Mouse (Mus musculus) liver, embryonic 11.5 days (tissue): ENCODE measurements at regions not wholly inside any gene's neighbourhood (a gene's known extent, or its start where the extent isn't known, plus 50 kb on each side); places are given as distances from the start of the nearest gene placed in this dataset.

Source experiments
- ATAC-seq: fragments of 200-750 bp; cut with Nextera tagmentation; replicated peaks from 2 replicates; pipeline ENCODE4 v1.8.0; 2017; ENCODE audit warnings: moderate number of reproducible peaks, mild to moderate bottlenecking, moderate TSS enrichment, moderate library complexity; ENCODE audit not compliant: low FRiP score
- DNase-seq: peaks from one replicate; pipeline ENCODE4 v3.0.0-alpha.2; 2017; ENCODE audit warnings: low spot score
- H3K27ac ChIP-seq: fragments of 300-500 bp; sonication (generic); 2 replicates; pipeline ENCODE4 v1.5.1; 2014; ENCODE audit warnings: mild to moderate bottlenecking, low read depth, low read length, control low read depth
- H3K27me3 ChIP-seq: fragments of 300-500 bp; sonication (generic); replicated peaks from 2 replicates; pipeline ENCODE4 v1.6.1; 2014; ENCODE audit warnings: low read length, mixed read lengths; ENCODE audit not compliant: control insufficient read depth, insufficient read depth
- H3K36me3 ChIP-seq: fragments of 300-500 bp; sonication (generic); 2 replicates; pipeline ENCODE4 v1.6.1; 2014; ENCODE audit warnings: mild to moderate bottlenecking, low read length, moderate library complexity, mixed read lengths; ENCODE audit not compliant: control insufficient read depth, insufficient read depth
- H3K4me1 ChIP-seq: fragments of 300-500 bp; sonication (generic); replicated peaks from 2 replicates; pipeline ENCODE4 v1.6.1; 2014; ENCODE audit warnings: low read length, mixed read lengths; ENCODE audit not compliant: control insufficient read depth, insufficient read depth
- H3K4me2 ChIP-seq: fragments of 300-500 bp; sonication (generic); 2 replicates; pipeline ENCODE4 v1.6.1; 2014; ENCODE audit warnings: mild to moderate bottlenecking, control low read depth, moderate library complexity
- H3K4me3 ChIP-seq: fragments of 300-500 bp; sonication (generic); 2 replicates; pipeline ENCODE4 v1.5.1; 2014; ENCODE audit warnings: low read depth, low read length, control low read depth
- H3K9ac ChIP-seq: fragments of 300-500 bp; sonication (generic); 2 replicates; pipeline ENCODE4 v1.6.1; 2014; ENCODE audit warnings: low read depth, low read length, control low read depth
- H3K9me3 ChIP-seq: fragments of 300-500 bp; sonication (generic); 2 replicates; pipeline ENCODE4 v1.6.1; 2016; ENCODE audit warnings: low read length, inconsistent platforms, mixed read lengths; ENCODE audit not compliant: control insufficient read depth
- WGBS: fragments of 180-500 bp; shearing (Covaris S2); extraction: QIAGEN DNeasy Blood & Tissue Kit; methylation state at CpG from one replicate; pipeline ENCODE4 v1.1.7; 2014; 5-methylcytosine and 5-hydroxymethylcytosine counted together

DNA sequence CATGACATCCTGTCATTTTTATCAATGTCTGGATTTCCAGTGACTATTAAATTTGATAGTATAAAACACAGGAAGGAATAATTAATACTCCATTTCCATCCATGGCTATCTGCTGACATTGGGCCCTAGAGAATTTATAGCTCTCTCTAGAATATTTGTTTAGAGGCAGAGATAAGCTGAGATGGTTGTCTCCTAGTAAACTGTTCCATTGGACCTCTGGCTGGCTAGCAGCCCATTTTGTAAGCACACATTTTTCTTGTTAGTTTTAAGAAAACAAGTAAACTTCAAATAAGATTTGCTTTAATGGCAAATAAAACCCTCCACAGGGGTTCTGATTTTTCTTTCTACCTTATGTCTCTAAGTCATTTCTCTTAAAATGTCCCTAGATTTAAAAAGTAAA lies 288.9 kb downstream of the C1d start:
- Histone ChIP-seq H3K4me3 (no peak overlapping the region), H3K27me3 (no peaks in the 10 kb centered on the region), H3K27ac (no peak overlapping the region), H3K4me2 (no peak overlapping the region), H3K9me3 (0 out of 2 replicates have a peak, but pooled peaks cover 4% of the 10 kb centered on the region), H3K36me3 (no peaks in the 10 kb centered on the region), H3K4me1 (no peaks in the 10 kb centered on the region), H3K9ac (no peak overlapping the region)
- ATAC-seq (no peak), DNase-seq (no peak)

DNA sequence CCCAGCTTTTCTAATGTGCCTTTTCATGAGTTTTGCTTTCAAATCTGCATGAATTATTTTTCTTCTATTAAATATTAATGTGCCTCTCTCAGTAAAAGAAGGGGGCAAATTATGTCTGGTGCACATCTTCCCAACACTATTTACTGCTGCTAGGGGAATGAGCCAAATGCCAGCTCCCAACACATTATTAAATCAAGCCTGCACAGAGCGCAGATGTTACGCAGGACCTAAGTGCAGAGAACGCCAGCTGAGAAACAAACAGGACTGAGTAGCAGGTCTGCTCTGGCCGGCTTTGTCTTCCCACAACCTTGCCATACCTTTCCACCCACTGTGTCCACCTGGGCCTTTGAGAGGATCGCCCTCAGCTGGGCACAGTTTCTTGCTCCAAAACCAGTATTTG lies 291.8 kb downstream of the C1d start:
- Histone ChIP-seq H3K4me2 (no peak overlapping the region), H3K4me3 (no peak overlapping the region), H3K27me3 (no peaks in the 10 kb centered on the region), H3K36me3 (no peaks in the 10 kb centered on the region), H3K9me3 (0 out of 2 replicates have a peak, but pooled peaks cover 4% of the 10 kb centered on the region), H3K4me1 (no peaks in the 10 kb centered on the region), H3K27ac (no peak overlapping the region), H3K9ac (no peak overlapping the region)
- ATAC-seq (no peak), DNase-seq (no peak)
- 83% methylated on average over 5 of the region's 5 CpGs for WGBS

GRCm38 (mm10) chr11:17555276-17555675 lies 297.9 kb downstream of the C1d start:
- no peak overlapping the region for H3K4me2 ChIP-seq
- H3K27ac ChIP-seq = no peak overlapping the region
- H3K36me3 ChIP-seq = no peaks in the 10 kb centered on the region
- ATAC-seq = no peak
- H3K4me1 ChIP-seq = no peaks in the 10 kb centered on the region
- DNase-seq = no peak
- 0 out of 2 replicates have a peak, but pooled peaks cover 3% of the 10 kb centered on the region for H3K9me3 ChIP-seq
- H3K27me3 ChIP-seq = no peaks in the 10 kb centered on the region
- H3K4me3 ChIP-seq = no peak overlapping the region
- no peak overlapping the region for H3K9ac ChIP-seq
- 70% methylated on average over 3 of the region's 3 CpGs for WGBS

- H3K27ac ChIP-seq = no peak overlapping the region
- no peak overlapping the region for H3K4me3 ChIP-seq
- no peak for ATAC-seq
- H3K27me3 ChIP-seq = no peaks in the 10 kb centered on the region
- H3K4me2 ChIP-seq = no peak overlapping the region
- H3K9me3 ChIP-seq = no peaks in the 10 kb centered on the region
- H3K36me3 ChIP-seq = no peaks in the 10 kb centered on the region
- no peak for DNase-seq
- no peaks in the 10 kb centered on the region for H3K4me1 ChIP-seq
- no peak overlapping the region for H3K9ac ChIP-seq
- WGBS = 56% methylated on average over 3 of the region's 3 CpGs
Observed at GRCm38 (mm10) chr11:17591780-17592487, 334.6 kb downstream of the C1d start.

- Histone ChIP-seq H3K4me2 (no peak overlapping the region), H3K9ac (no peak overlapping the region), H3K36me3 (no peaks in the 10 kb centered on the region), H3K27me3 (no peaks in the 10 kb centered on the region), H3K4me1 (no peaks in the 10 kb centered on the region), H3K4me3 (no peak overlapping the region), H3K9me3 (no peaks in the 10 kb centered on the region), H3K27ac (no peak overlapping the region)
- ATAC-seq = no peak
- 78% methylated on average over 6 of the region's 6 CpGs for WGBS
- no peak for DNase-seq
Observed at GRCm38 (mm10) chr11:17603726-17604493, 346.5 kb downstream of the C1d start.

DNA sequence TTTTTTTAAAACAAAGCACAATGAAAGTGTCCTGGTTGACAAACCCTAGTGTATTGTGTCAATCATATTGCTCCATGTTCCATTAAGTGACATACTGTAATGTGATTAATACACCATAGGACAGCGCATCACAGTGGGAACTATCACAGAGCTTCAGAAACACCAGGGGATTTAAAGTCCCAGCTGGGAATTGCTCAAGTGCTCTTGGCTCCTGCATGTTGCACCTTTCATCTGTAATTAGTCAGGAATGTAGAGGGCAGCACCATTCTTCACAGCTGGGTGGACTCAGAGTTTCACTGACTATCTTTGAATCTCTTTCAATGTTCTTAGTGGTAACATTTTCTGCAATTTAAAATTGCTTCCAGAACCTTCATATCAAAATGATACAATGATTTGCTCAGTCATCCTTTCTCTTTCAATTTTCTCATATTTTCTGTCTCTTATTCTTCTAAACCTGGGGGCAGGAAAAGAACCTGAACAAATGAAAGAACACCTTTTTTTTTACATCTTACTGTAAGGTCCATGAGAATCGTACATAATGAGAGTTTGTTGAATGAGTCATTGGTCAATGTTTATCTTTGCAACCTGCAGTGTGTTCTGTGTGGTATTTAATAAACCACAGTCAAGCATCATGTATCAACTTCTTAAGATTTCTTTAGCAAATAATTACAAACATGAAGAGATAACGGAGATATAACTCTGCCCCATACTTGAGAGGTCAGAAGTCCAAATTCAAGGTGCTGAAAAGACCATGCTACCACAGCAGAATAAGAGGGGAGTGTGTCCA lies 333.0 kb downstream of the Etaa1 start:
- WGBS = 73% methylated on average over 3 of the region's 3 CpGs
- no peak overlapping the region for H3K4me2 ChIP-seq
- no peak overlapping the region for H3K27ac ChIP-seq
- ATAC-seq (no peak), DNase-seq (no peak)
- H3K9ac ChIP-seq = no peak overlapping the region
- no peaks in the 10 kb centered on the region for H3K4me1 ChIP-seq
- no peaks in the 10 kb centered on the region for H3K36me3 ChIP-seq
- H3K27me3 ChIP-seq = no peaks in the 10 kb centered on the region
- no peak overlapping the region for H3K4me3 ChIP-seq
- no peaks in the 10 kb centered on the region for H3K9me3 ChIP-seq

GRCm38 (mm10) chr11:17629541-17630171 lies 324.0 kb downstream of the Etaa1 start:
- Histone ChIP-seq H3K9ac (no peak overlapping the region), H3K27me3 (no peaks in the 10 kb centered on the region), H3K27ac (no peak overlapping the region), H3K36me3 (no peaks in the 10 kb centered on the region), H3K4me2 (no peak overlapping the region), H3K4me3 (no peak overlapping the region), H3K4me1 (no peaks in the 10 kb centered on the region), H3K9me3 (no peaks in the 10 kb centered on the region)
- DNase-seq (no peak), ATAC-seq (no peak)
- WGBS = 81% methylated on average over 2 of the region's 2 CpGs

DNA sequence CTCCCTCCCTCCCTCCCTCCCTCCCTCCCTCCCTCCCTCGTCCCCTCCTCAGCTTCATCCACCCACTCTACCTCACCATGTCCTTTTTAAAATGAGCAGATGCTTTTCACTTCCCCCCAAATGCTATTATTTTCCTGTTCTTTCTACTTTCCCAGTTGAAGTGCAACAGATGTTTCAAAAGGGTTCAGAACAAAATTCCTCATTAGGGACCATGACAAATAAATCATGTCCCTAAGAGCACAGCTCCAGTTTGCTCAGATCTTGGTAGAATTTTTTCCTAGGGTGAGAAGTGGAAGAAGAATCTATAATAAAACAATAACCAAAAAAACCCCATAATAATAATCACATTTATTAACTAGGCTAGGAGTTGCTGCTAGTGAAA lies 323.5 kb downstream of the Etaa1 start:
- no peak overlapping the region for H3K4me2 ChIP-seq
- H3K9ac ChIP-seq = no peak overlapping the region
- DNase-seq (no peak), ATAC-seq (no peak)
- no peaks in the 10 kb centered on the region for H3K27me3 ChIP-seq
- no peaks in the 10 kb centered on the region for H3K36me3 ChIP-seq
- H3K4me3 ChIP-seq = no peak overlapping the region
- no peaks in the 10 kb centered on the region for H3K9me3 ChIP-seq
- no peak overlapping the region for H3K27ac ChIP-seq
- no peaks in the 10 kb centered on the region for H3K4me1 ChIP-seq
- WGBS = no CpG with 5 or more reads among the region's 1 CpGs
